Mouse (Mus musculus) E14TG2a.4 (cell line): ENCODE results near the gene Cnp.

Source experiments
- CTCF ChIP-seq: conservative IDR thresholded peaks from 2 replicates; pipeline ENCODE4 v1.5.1; 2014; ENCODE audit warnings: low read length
- POU5F1 ChIP-seq: IDR thresholded peaks from 2 replicates; pipeline ENCODE4 v1.6.1; 2014; ENCODE audit warnings: low read length, borderline replicate concordance

DNA sequence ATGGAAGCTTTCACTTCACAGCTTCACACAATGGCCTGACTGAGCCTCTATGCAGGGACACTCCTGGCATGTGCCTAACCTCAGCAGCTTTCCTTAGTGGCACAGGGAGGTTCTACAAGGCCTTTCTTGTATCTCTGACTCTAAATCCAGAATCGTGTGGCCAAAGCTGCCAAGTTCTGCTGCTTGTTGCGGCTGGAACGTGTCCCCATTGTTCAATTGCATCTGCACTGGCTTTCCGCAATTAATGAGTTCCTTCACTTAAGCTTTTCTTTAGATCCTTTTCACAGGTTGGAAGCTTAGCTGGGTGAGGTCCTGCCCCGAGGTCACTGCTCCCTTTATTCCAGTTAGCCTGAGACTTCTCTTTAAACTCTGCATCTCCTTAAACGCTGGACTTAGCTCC lies 40.8 kb upstream of the Cnp start:
- TF ChIP-seq CTCF (no peak), POU5F1 (no peak)
